Mouse (Mus musculus): ENCODE measurements around the gene Dnah7c. TPM values are rescaled to one million over a fixed set of nuclear protein-coding genes. Genes with fewer than 3 reads are reported as not detected.

Gene Dnah7c
- total RNA-seq (2023), result not detected in 2 replicates

GRCm38 (mm10) chr1:46425137-46425925, at the start of gene Dnah7c:
Gene Dnah7c, plus strand, starts transcription at chr1:46425592.

